Mouse (Mus musculus) midbrain, embryonic 13.5 days (tissue): ENCODE data around the gene Hoxd8. TPM values are rescaled to one million over a fixed set of nuclear protein-coding genes. Genes with fewer than 3 reads are reported as not detected.

Experiments
- ATAC-seq: fragments of 200-750 bp; cut with Nextera tagmentation; 2 replicates; pipeline ENCODE4 v1.8.0; 2017; ENCODE audit warnings: mild to moderate bottlenecking, moderate TSS enrichment, moderate library complexity
- H3K27ac ChIP-seq: fragments of 300-500 bp; sonication (generic); 2 replicates; pipeline ENCODE4 v1.5.1; 2015; ENCODE audit warnings: inconsistent platforms, mild to moderate bottlenecking, moderate library complexity
- H3K27me3 ChIP-seq: fragments of 300-500 bp; sonication (generic); 2 replicates; pipeline ENCODE4 v1.6.1; 2015; ENCODE audit warnings: mild to moderate bottlenecking, inconsistent platforms
- H3K36me3 ChIP-seq: fragments of 300-500 bp; sonication (generic); 2 replicates; pipeline ENCODE4 v1.6.1; 2015; ENCODE audit warnings: mild to moderate bottlenecking, inconsistent platforms
- H3K4me1 ChIP-seq: fragments of 300-500 bp; sonication (generic); replicated peaks from 2 replicates; pipeline ENCODE4 v1.6.1; 2015; ENCODE audit warnings: inconsistent platforms
- H3K4me2 ChIP-seq: fragments of 300-500 bp; sonication (generic); replicated peaks from 2 replicates; pipeline ENCODE4 v1.6.1; 2015; ENCODE audit warnings: moderate library complexity, mild to moderate bottlenecking, inconsistent platforms
- H3K4me3 ChIP-seq: fragments of 300-500 bp; sonication (generic); replicated peaks from 2 replicates; pipeline ENCODE4 v1.5.1; 2015; ENCODE audit warnings: mild to moderate bottlenecking, inconsistent platforms
- H3K9ac ChIP-seq: fragments of 300-500 bp; sonication (generic); replicated peaks from 2 replicates; pipeline ENCODE4 v1.6.1; 2015; ENCODE audit warnings: mild to moderate bottlenecking, inconsistent platforms
- H3K9me3 ChIP-seq: fragments of 300-500 bp; sonication (generic); 2 replicates; pipeline ENCODE4 v1.6.1; 2016; ENCODE audit warnings: mild to moderate bottlenecking, inconsistent platforms
- WGBS: fragments of 180-500 bp; shearing (Covaris S2); methylation state at CpG from one replicate; pipeline ENCODE4 v1.1.7; 2015; 5-methylcytosine and 5-hydroxymethylcytosine counted together
- polyA plus RNA-seq: library from polyadenylated mRNA; unstranded; fragments of >200 nt; fragmentation: Nextera tagmentation; extraction: Ambion mirVana; gene quantifications from 2 replicates; pipeline ENCODE4 v1.2.1, GENCODE M21; 2015

Hoxd8 gene
- polyA plus RNA-seq, 1 experiment from 2014 or later, result not detected

- Histone ChIP-seq H3K27ac (no peak overlapping the region), H3K9ac (no peak overlapping the region), H3K36me3 (no peaks in the 10 kb centered on the region), H3K9me3 (no peaks in the 10 kb centered on the region), H3K4me3 (no peak overlapping the region), H3K4me2 (no peak overlapping the region), H3K27me3 (peaks cover 100% of the 10 kb centered on the region), H3K4me1 (peaks cover 13% of the 10 kb centered on the region)
- WGBS, result under 1% methylated on average over 21 of the region's 21 CpGs
- ATAC-seq, result no peak
Observed at GRCm38 (mm10) chr2:74680561-74681398, 23.6 kb upstream of the Hoxd8 start.

GRCm38 (mm10) chr2:74681594-74682531 lies 22.6 kb upstream of the Hoxd8 start:
- Histone ChIP-seq H3K36me3 (no peaks in the 10 kb centered on the region), H3K4me2 (peak overlapping the region; percentile 9; the same call in 1 of the 2 replicates), H3K9me3 (no peaks in the 10 kb centered on the region), H3K27ac (no peak overlapping the region), H3K9ac (no peak overlapping the region), H3K4me3 (0 out of 2 replicates have a peak overlapping the region, but pooled peaks have one; percentile 15), H3K27me3 (peaks cover 99% of the 10 kb centered on the region), H3K4me1 (peaks cover 13% of the 10 kb centered on the region)
- ATAC-seq, result peak; percentile 20; the same call in 1 of the 2 replicates
- under 1% methylated on average over 72 of the region's 78 CpGs for WGBS

GRCm38 (mm10) chr2:74682796-74683195 lies 21.6 kb upstream of the Hoxd8 start:
- peak overlapping the region; percentile 9; the same call in 1 of the 2 replicates for H3K4me2 ChIP-seq
- H3K36me3 ChIP-seq, result no peaks in the 10 kb centered on the region
- no peak overlapping the region for H3K27ac ChIP-seq
- H3K9me3 ChIP-seq, result no peaks in the 10 kb centered on the region
- H3K4me1 ChIP-seq, result peaks cover 13% of the 10 kb centered on the region
- H3K4me3 ChIP-seq, result 0 out of 2 replicates have a peak overlapping the region, but pooled peaks have one; percentile 15
- H3K9ac ChIP-seq, result no peak overlapping the region
- under 1% methylated on average over 49 of the region's 51 CpGs for WGBS
- H3K27me3 ChIP-seq, result peaks cover 99% of the 10 kb centered on the region
- ATAC-seq, result no peak

DNA sequence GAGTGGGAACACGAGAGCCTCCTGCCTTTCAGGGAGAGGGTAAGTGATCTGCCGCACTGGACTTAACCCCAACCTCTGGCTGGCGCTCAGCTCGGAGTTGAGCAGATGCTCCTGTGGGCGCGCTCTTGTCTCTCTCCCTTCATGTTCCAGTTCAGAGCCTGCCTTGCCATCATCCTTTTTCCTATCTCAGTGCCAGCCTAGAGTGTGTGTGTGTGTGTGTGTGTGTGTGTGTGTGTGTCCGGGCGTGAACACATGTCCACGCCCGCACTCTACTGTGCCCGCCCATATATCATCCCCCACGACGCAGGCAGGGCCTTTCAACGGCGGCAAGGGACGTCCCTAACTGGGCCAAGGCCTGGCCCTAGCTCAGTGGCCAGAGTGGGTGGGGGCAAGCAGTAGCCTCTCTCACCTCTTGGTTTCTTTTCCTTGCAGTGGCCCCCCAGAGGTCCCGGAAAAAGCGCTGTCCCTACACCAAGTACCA lies 20.9 kb upstream of the Hoxd8 start:
- Histone ChIP-seq H3K27ac (no peak overlapping the region), H3K4me1 (peaks cover 13% of the 10 kb centered on the region), H3K36me3 (no peaks in the 10 kb centered on the region), H3K27me3 (peaks cover 99% of the 10 kb centered on the region), H3K9ac (no peak overlapping the region), H3K9me3 (no peaks in the 10 kb centered on the region), H3K4me3 (no peak overlapping the region), H3K4me2 (no peak overlapping the region)
- ATAC-seq, result peak; percentile 53; the same call in 1 of the 2 replicates
- WGBS, result under 1% methylated on average over 18 of the region's 18 CpGs

DNA sequence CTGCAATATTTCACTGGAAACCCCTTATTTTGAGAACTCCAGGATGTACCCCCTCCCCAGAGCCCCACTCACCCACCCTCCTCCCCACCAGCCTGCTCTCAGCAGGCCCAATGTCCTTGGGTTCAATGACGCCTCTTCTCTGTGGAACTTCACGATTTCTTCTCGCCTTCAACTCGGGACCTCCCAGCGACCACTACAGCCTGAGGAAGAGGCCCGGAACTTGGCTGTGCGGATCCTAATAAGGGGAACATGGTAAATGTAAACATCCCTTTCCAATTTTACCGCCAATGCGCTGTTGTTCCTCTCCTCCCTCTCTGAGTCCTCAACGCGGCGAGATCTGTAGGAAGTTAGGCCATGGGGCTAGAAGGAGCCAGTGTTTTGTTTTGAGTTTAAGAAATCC lies 20.3 kb upstream of the Hoxd8 start:
- Histone ChIP-seq H3K4me1 (peaks cover 13% of the 10 kb centered on the region), H3K27me3 (peaks cover 99% of the 10 kb centered on the region), H3K36me3 (no peaks in the 10 kb centered on the region), H3K4me3 (no peak overlapping the region), H3K4me2 (no peak overlapping the region), H3K9me3 (no peaks in the 10 kb centered on the region), H3K27ac (no peak overlapping the region), H3K9ac (no peak overlapping the region)
- WGBS, result under 1% methylated on average over 12 of the region's 12 CpGs
- ATAC-seq, result no peak

- H3K4me1 ChIP-seq, result peaks cover 13% of the 10 kb centered on the region
- no peaks in the 10 kb centered on the region for H3K36me3 ChIP-seq
- H3K9me3 ChIP-seq, result no peaks in the 10 kb centered on the region
- H3K9ac ChIP-seq, result no peak overlapping the region
- no peak overlapping the region for H3K4me3 ChIP-seq
- H3K27me3 ChIP-seq, result peaks cover 99% of the 10 kb centered on the region
- no peak for ATAC-seq
- no peak overlapping the region for H3K4me2 ChIP-seq
- 12% methylated on average over 4 of the region's 4 CpGs for WGBS
- H3K27ac ChIP-seq, result no peak overlapping the region
Observed at GRCm38 (mm10) chr2:74685059-74685603, 19.3 kb upstream of the Hoxd8 start.

DNA sequence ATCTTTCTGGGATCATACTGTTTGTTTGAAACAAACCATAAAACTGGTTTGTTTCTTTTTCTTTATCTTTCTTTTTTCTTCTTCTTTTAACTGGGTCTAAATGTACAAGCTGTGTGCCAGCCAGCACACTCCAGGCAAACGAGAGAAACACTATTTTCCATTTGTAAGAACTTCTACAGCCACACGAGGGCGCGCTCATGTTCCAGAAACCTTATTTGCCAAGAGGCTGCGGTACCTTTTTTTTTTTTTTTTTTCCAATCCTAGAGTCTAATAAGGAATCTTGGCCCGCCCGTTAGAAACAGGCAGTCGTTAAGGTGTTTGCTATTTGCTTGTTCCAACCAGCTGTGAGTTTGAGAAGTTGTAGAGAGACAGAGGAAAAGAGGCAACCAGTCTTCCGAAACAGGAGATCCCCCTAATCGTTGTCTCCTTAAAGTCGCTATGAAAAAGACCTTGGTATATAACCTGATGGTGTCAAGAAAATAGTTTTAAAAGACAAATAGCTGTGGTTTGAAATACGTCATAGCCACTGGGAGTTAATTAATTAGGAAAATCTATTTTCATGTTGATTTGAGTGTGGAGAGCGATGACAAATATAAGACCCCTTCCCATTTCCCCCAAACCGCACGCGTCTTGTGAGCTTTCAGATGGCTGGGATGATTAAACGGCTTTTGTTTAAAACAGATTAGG lies 18.0 kb upstream of the Hoxd8 start:
- 4% methylated on average over 17 of the region's 17 CpGs for WGBS
- H3K27me3 ChIP-seq, result peaks cover 97% of the 10 kb centered on the region
- ATAC-seq, result no peak

GRCm38 (mm10) chr2:74686988-74687697 lies 17.3 kb upstream of the Hoxd8 start:
- no peak overlapping the region for H3K4me3 ChIP-seq
- no peak overlapping the region for H3K9ac ChIP-seq
- WGBS, result under 1% methylated on average over 27 of the region's 27 CpGs

More for the DNA sequence above, 18.0 kb upstream of the Hoxd8 start:
- Histone ChIP-seq H3K4me1 (peaks cover 14% of the 10 kb centered on the region), H3K36me3 (no peaks in the 10 kb centered on the region), H3K4me3 (no peak overlapping the region), H3K4me2 (no peak overlapping the region), H3K9ac (no peak overlapping the region), H3K9me3 (no peaks in the 10 kb centered on the region), H3K27ac (no peak overlapping the region)

DNA sequence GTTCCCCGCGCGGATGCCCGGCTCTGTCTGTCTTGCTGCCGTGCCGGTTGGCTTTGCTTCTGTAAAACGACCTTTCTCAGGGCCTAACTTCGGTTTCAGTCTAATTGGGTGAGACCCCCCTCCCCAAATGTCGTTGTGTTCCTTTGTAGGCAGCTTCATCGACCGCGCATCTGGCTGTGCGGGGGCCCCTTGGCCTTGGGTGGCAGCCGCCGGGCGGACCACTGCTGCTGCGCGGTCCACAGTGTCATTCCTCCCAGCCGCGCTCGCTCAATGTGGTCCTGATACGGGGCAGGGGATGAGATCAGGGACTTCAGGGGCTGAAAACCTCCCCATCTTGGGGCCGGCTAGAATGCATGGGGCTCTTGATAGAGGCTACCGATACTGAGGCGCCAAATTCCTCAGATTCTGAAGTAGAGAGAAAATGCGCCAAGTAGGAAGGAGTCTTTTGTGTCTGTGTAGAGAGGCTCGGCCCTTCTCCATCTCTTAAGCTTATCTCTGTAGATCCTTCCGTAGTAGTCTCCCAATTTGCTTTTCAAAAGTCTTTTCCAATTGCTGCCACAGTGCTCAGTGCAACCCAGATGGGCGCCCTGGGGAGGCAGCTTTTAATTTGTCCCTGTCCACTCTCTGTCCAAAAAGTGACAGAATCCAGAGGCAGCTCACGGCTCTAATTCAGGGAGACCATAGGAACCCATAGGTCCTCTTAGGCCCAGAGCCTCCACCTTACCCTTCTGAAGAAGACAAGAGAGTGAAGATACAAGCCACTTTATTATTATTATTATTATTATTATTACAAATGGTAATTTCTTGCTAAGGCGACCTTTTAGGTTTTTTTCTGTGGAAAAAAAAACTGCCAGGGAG lies 16.5 kb upstream of the Hoxd8 start:
- H3K4me2 ChIP-seq, result no peak overlapping the region
- peaks cover 97% of the 10 kb centered on the region for H3K27me3 ChIP-seq
- no peak overlapping the region for H3K4me3 ChIP-seq
- no peaks in the 10 kb centered on the region for H3K36me3 ChIP-seq
- under 1% methylated on average over 31 of the region's 31 CpGs for WGBS
- H3K9me3 ChIP-seq, result no peaks in the 10 kb centered on the region
- no peak for ATAC-seq
- no peak overlapping the region for H3K9ac ChIP-seq
- H3K4me1 ChIP-seq, result peaks cover 7% of the 10 kb centered on the region
- H3K27ac ChIP-seq, result no peak overlapping the region

More at GRCm38 (mm10) chr2:74686988-74687697, 17.3 kb upstream of the Hoxd8 start:
- H3K36me3 ChIP-seq, result no peaks in the 10 kb centered on the region
- peaks cover 97% of the 10 kb centered on the region for H3K27me3 ChIP-seq
- no peak overlapping the region for H3K27ac ChIP-seq
- no peak overlapping the region for H3K4me2 ChIP-seq
- no peak for ATAC-seq
- H3K9me3 ChIP-seq, result no peaks in the 10 kb centered on the region
- H3K4me1 ChIP-seq, result peaks cover 14% of the 10 kb centered on the region
